Mouse (Mus musculus): ENCODE data around the gene Tes.

GRCm38 (mm10) chr6:17053028-17053660 lies 11.8 kb upstream of the Tes start:
- no peak for TF ChIP-seq CTCF (IDR thresholded peaks at IDR 0.05; ENCODE audit: low read depth)
- no peak for TF ChIP-seq EP300 (optimal IDR thresholded peaks at IDR 0.05)

Measured in stomach, postnatal 0 days (tissue).